Mouse (Mus musculus) cortical plate, adult 2 months (tissue): ENCODE results near the gene Ablim1.

Source experiments
- CTCF ChIP-seq: fragments of 200-500 bp; IDR thresholded peaks from 2 replicates; pipeline ENCODE4 v1.5.1; 2011; ENCODE audit warnings: mild to moderate bottlenecking, control low read depth, low read length; ENCODE audit not compliant: insufficient read depth; ENCODE audit errors: extremely low read depth
- POLR2A ChIP-seq: fragments of 200-500 bp; IDR thresholded peaks from 2 replicates; pipeline ENCODE4 v1.6.1; 2011; ENCODE audit warnings: mild to moderate bottlenecking, low read length, control low read depth; ENCODE audit not compliant: insufficient read depth; ENCODE audit errors: extremely low read depth

GRCm38 (mm10) chr19:57279666-57280065 is 35.1 kb downstream of the Ablim1 start:
- TF ChIP-seq CTCF: no peak
- TF ChIP-seq POLR2A: no peak
